Mouse (Mus musculus) heart, embryonic 11.5 days (tissue): ENCODE measurements around the gene Tbl3. TPM values are rescaled to one million over a fixed set of nuclear protein-coding genes. Genes with fewer than 3 reads are reported as not detected.

Source experiments
- ATAC-seq: fragments of 200-750 bp; cut with Nextera tagmentation; replicated peaks from 2 replicates; pipeline ENCODE4 v1.8.0; 2017; ENCODE audit warnings: moderate library complexity; ENCODE audit not compliant: insufficient number of reproducible peaks, low FRiP score, low TSS enrichment
- H3K27ac ChIP-seq: fragments of 300-500 bp; sonication (generic); 2 replicates; pipeline ENCODE4 v1.5.1; 2014; ENCODE audit warnings: mild to moderate bottlenecking, low read depth, low read length
- H3K27me3 ChIP-seq: fragments of 300-500 bp; sonication (generic); 2 replicates; pipeline ENCODE4 v1.6.1; 2014; ENCODE audit warnings: mild to moderate bottlenecking, low read length, mixed read lengths; ENCODE audit not compliant: control insufficient read depth, insufficient read depth
- H3K36me3 ChIP-seq: fragments of 300-500 bp; sonication (generic); 2 replicates; pipeline ENCODE4 v1.6.1; 2014; ENCODE audit warnings: mild to moderate bottlenecking, low read length, moderate library complexity, mixed read lengths; ENCODE audit not compliant: control insufficient read depth, insufficient read depth
- H3K4me1 ChIP-seq: fragments of 300-500 bp; sonication (generic); 2 replicates; pipeline ENCODE4 v1.6.1; 2014; ENCODE audit warnings: low read length; ENCODE audit not compliant: control insufficient read depth, insufficient read depth
- H3K4me2 ChIP-seq: fragments of 300-500 bp; sonication (generic); 2 replicates; pipeline ENCODE4 v1.6.1; 2014; ENCODE audit warnings: mild to moderate bottlenecking, moderate library complexity
- H3K4me3 ChIP-seq: fragments of 300-500 bp; sonication (generic); 2 replicates; pipeline ENCODE4 v1.5.1; 2014; ENCODE audit warnings: low read depth, low read length
- H3K9ac ChIP-seq: fragments of 300-500 bp; sonication (generic); 2 replicates; pipeline ENCODE4 v1.6.1; 2014; ENCODE audit warnings: mild to moderate bottlenecking, low read depth, low read length, moderate library complexity
- H3K9me3 ChIP-seq: fragments of 300-500 bp; sonication (generic); replicated peaks from 2 replicates; pipeline ENCODE4 v1.6.1; 2016; ENCODE audit warnings: low read length; ENCODE audit not compliant: control insufficient read depth
- WGBS: fragments of 180-500 bp; shearing (Covaris S2); extraction: QIAGEN DNeasy Blood & Tissue Kit; methylation state at CpG from one replicate; pipeline ENCODE4 v1.1.7; 2014; ENCODE audit not compliant: insufficient replicate concordance; 5-methylcytosine and 5-hydroxymethylcytosine counted together
- polyA plus RNA-seq: library from polyadenylated mRNA; unstranded; fragments of >200 nt; fragmentation: Nextera tagmentation; extraction: Ambion mirVana; gene quantifications from 2 replicates; pipeline ENCODE4 v1.2.1, GENCODE M21; 2014

The Tbl3 gene
- polyA plus RNA-seq, 1 experiment from 2014 or later: 50.9 TPM

- Histone ChIP-seq H3K4me2 (peak within 1 kb of the TSS; percentile 89), H3K36me3 (peaks cover 14% of the 10 kb centered on the region), H3K27me3 (peaks cover 3% of the 10 kb centered on the region), H3K9me3 (no peaks in the 10 kb centered on the region), H3K9ac (peak within 1 kb of the TSS; percentile 90), H3K27ac (peak within 1 kb of the TSS; percentile 78), H3K4me3 (peak within 1 kb of the TSS; percentile 90), H3K4me1 (peaks cover 14% of the 10 kb centered on the region)
- peak; percentile 93 for ATAC-seq
- under 1% methylated on average over 64 of the region's 76 CpGs for WGBS
Measured at GRCm38 (mm10) chr17:24696011-24696697, 11.3 kb downstream of the Tbl3 start, which contains the start of the genes Gfer and Noxo1. Gene Gfer (minus strand): TSS chr17:24696156. Gene Noxo1 (plus strand): TSS chr17:24696234.

- Histone ChIP-seq H3K4me1 (peaks cover 14% of the 10 kb centered on the region), H3K4me3 (peak overlapping the region; percentile 90), H3K27me3 (peaks cover 9% of the 10 kb centered on the region), H3K9me3 (no peaks in the 10 kb centered on the region), H3K27ac (peak overlapping the region; percentile 78), H3K9ac (peak overlapping the region; percentile 90), H3K36me3 (peaks cover 10% of the 10 kb centered on the region), H3K4me2 (peak overlapping the region; percentile 89)
- WGBS: 8% methylated on average over 45 of the region's 51 CpGs
- peak; percentile 33; the same call in 1 of the 2 replicates for ATAC-seq
Measured at GRCm38 (mm10) chr17:24695326-24696010, 12.0 kb downstream of the Tbl3 start.

DNA sequence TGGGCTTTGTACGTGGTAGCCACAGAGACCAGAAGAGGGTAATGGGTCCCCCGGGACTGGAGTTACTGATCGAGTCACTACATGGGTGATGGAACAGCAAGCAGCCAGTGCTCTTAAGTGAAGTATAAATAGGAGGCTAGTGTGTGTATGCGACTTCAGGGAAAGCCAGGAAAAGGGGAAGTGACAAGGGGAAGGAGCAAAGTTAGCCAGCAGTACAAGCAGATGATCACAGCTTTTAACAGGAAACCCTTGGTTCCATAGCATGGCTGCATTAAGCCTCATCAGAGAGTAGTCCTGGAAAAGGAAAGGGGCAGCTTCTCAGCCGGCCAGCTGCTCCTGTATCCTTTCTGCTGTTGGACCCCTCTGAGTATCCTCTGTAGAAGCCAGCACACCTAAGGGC lies 15.1 kb downstream of the Tbl3 start:
- H3K27me3 ChIP-seq: peaks cover 38% of the 10 kb centered on the region
- H3K9me3 ChIP-seq: no peaks in the 10 kb centered on the region
- ATAC-seq: no peak
- H3K27ac ChIP-seq: no peak overlapping the region
- no peak overlapping the region for H3K9ac ChIP-seq
- 0 out of 2 replicates have a peak, but pooled peaks cover 5% of the 10 kb centered on the region for H3K36me3 ChIP-seq
- no peak overlapping the region for H3K4me2 ChIP-seq
- WGBS: 83% methylated on average over 5 of the region's 5 CpGs
- peaks cover 11% of the 10 kb centered on the region for H3K4me1 ChIP-seq
- H3K4me3 ChIP-seq: no peak overlapping the region

- H3K9me3 ChIP-seq: no peaks in the 10 kb centered on the region
- peaks cover 45% of the 10 kb centered on the region for H3K27me3 ChIP-seq
- ATAC-seq: no peak
- no peak within 1 kb of the TSS for H3K27ac ChIP-seq
- H3K9ac ChIP-seq: peak within 1 kb of the TSS; percentile 47
- peaks cover 8% of the 10 kb centered on the region for H3K4me1 ChIP-seq
- H3K4me3 ChIP-seq: peak within 1 kb of the TSS; percentile 64
- H3K4me2 ChIP-seq: peak within 1 kb of the TSS; percentile 91
- 0 out of 2 replicates have a peak, but pooled peaks cover 5% of the 10 kb centered on the region for H3K36me3 ChIP-seq
- WGBS: under 1% methylated on average over 55 of the region's 55 CpGs
Measured at GRCm38 (mm10) chr17:24689251-24690081, 18.0 kb downstream of the Tbl3 start, which contains the start of gene Syngr3. Gene Syngr3 (minus strand): TSS chr17:24689955.

DNA sequence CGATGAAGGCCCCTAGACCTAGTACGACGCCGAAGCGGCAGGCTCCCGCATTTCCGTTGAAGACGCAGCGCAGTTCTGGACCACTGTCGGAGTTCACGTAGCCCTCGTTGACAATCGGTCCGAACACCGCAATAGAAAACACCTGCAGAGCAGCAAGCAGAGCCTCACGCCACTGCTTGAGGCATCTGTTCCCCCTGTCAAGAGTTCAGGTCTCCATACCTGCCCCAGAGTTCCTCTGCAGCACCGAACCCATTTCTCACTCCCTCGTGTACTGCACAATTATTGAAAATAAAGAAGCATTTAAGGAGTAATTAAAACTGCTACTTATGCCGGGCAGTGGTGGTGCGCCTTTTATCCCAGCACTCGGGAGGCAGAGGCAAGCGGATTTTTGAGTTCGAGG lies 19.9 kb downstream of the Tbl3 start:
- no peak for ATAC-seq
- peaks cover 45% of the 10 kb centered on the region for H3K27me3 ChIP-seq
- H3K9ac ChIP-seq: peak overlapping the region; percentile 46; the same call in 1 of the 2 replicates
- H3K27ac ChIP-seq: no peak overlapping the region
- H3K36me3 ChIP-seq: 0 out of 2 replicates have a peak, but pooled peaks cover under 1% of the 10 kb centered on the region
- 16% methylated on average over 23 of the region's 23 CpGs for WGBS
- H3K4me2 ChIP-seq: peak overlapping the region; percentile 71
- peaks cover 8% of the 10 kb centered on the region for H3K4me1 ChIP-seq
- H3K9me3 ChIP-seq: no peaks in the 10 kb centered on the region
- H3K4me3 ChIP-seq: peak overlapping the region; percentile 37

DNA sequence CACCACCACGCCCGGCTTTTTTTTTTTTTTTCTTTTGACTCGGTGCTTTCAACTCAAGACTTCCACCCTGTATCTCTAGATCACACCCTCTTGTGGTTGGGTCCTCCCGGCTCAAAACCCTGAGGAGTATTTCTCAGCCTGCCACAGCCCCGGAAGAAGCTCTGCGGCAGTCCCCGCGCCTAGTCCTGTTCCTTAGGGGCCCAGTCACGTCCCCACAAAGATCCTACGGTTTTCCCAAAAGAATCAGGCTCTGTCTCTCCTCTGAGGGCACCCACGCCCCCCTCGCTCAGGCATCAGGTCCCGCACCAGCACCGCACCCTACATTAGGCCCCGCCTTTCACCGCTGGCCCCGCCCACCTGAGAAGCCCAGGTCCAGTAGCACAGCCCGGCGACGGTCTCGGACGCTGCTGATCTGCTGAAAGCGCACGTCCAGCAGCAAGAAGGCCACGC lies 20.3 kb downstream of the Tbl3 start:
- H3K27me3 ChIP-seq: peaks cover 45% of the 10 kb centered on the region
- peak overlapping the region; percentile 46; the same call in 1 of the 2 replicates for H3K9ac ChIP-seq
- H3K27ac ChIP-seq: no peak overlapping the region
- H3K4me1 ChIP-seq: peaks cover 8% of the 10 kb centered on the region
- H3K9me3 ChIP-seq: no peaks in the 10 kb centered on the region
- H3K4me2 ChIP-seq: peak overlapping the region; percentile 71
- H3K36me3 ChIP-seq: no peaks in the 10 kb centered on the region
- peak overlapping the region; percentile 37 for H3K4me3 ChIP-seq
- WGBS: 2% methylated on average over 25 of the region's 25 CpGs
- ATAC-seq: peak; percentile 74

GRCm38 (mm10) chr17:24686514-24686913 lies 20.9 kb downstream of the Tbl3 start:
- Histone ChIP-seq H3K36me3 (no peaks in the 10 kb centered on the region), H3K4me3 (peak overlapping the region; percentile 16; the same call in 1 of the 2 replicates), H3K4me1 (peaks cover 8% of the 10 kb centered on the region), H3K27ac (no peak overlapping the region), H3K9me3 (no peaks in the 10 kb centered on the region), H3K4me2 (peak overlapping the region; percentile 38), H3K27me3 (peaks cover 45% of the 10 kb centered on the region), H3K9ac (no peak overlapping the region)
- WGBS: 15% methylated on average over 16 of the region's 16 CpGs
- ATAC-seq: no peak

GRCm38 (mm10) chr17:24677500-24678080 lies 29.9 kb downstream of the Tbl3 start:
- Histone ChIP-seq H3K36me3 (peaks cover 30% of the 10 kb centered on the region), H3K4me3 (no peak overlapping the region), H3K4me2 (no peak overlapping the region), H3K27ac (no peak overlapping the region), H3K27me3 (no peaks in the 10 kb centered on the region), H3K9ac (no peak overlapping the region), H3K9me3 (no peaks in the 10 kb centered on the region), H3K4me1 (peaks cover 4% of the 10 kb centered on the region; the same call in 1 of the 2 replicates)
- no peak for ATAC-seq
- 88% methylated on average over 24 of the region's 24 CpGs for WGBS
